Mouse (Mus musculus): Measurements from ENCODE around the gene Csrnp2.
"Not testable (repeated sequence)": the region's sequence is repeated elsewhere in the genome, so short reads cannot be mapped to it uniquely, and the experiment has no call there.

- TF ChIP-seq CTCF (IDR thresholded peaks at IDR 0.05 in 2 of 3, conservative IDR thresholded peaks at IDR 0.05 in 1 of 3; ENCODE audit: control insufficient read depth in 1 of 3, insufficient read depth in 1 of 3, low read depth in 2 of 3, low read length in 3 of 3, poor library complexity in 1 of 3, severe bottlenecking in 1 of 3); POLR2A (IDR thresholded peaks at IDR 0.05; ENCODE audit: control insufficient read depth in 1 of 2, insufficient read depth in 1 of 2, low read depth in 1 of 2, low read length in 2 of 2, poor library complexity in 1 of 2); TCF12 (IDR thresholded peaks at IDR 0.05; ENCODE audit: low read depth, low read length); MXI1 (IDR thresholded peaks at IDR 0.05; ENCODE audit: low read depth, low read length); MAFK (IDR thresholded peaks at IDR 0.05; ENCODE audit: borderline replicate concordance, low read depth, low read length); ZKSCAN1 (IDR thresholded peaks at IDR 0.05; ENCODE audit: low read depth, low read length); GATA1 (IDR thresholded peaks at IDR 0.05; ENCODE audit: low read depth, low read length); CHD2 (IDR thresholded peaks at IDR 0.05; ENCODE audit: low read length); UBTF (IDR thresholded peaks at IDR 0.05; ENCODE audit: borderline replicate concordance, insufficient read depth, low read depth, low read length); E2F4 (IDR thresholded peaks at IDR 0.05; ENCODE audit: borderline replicate concordance, low read depth, low read length); HCFC1 (IDR thresholded peaks at IDR 0.05; ENCODE audit: low read depth, low read length): not testable (repeated sequence)
Measured at GRCm38 (mm10) chr15:100541001-100541400, 45.7 kb upstream of the Csrnp2 start.
